Mouse (Mus musculus): ENCODE measurements around the gene Ctsa.
"Not testable (repeated sequence)": the region's sequence is repeated elsewhere in the genome, so short reads cannot be mapped to it uniquely, and the experiment has no call there.

Ctsa gene

GRCm38 (mm10) chr2:164832748-164833301, at the start of gene Ctsa:
Ctsa (plus strand) TSS chr2:164832873.
- peak; percentile 86 to 95 for DNase-seq (ENCODE audit: inconsistent age in 2 of 2, low spot score in 1 of 2)

- no peak for DNase-seq (ENCODE audit: inconsistent age in 2 of 2, low spot score in 1 of 2)
Measured at GRCm38 (mm10) chr2:164783926-164784581, 48.6 kb upstream of the Ctsa start.

GRCm38 (mm10) chr2:164784869-164785420, 47.7 kb upstream of the Ctsa start:
- no peak for DNase-seq (ENCODE audit: inconsistent age in 2 of 2, low spot score in 1 of 2)

GRCm38 (mm10) chr2:164785481-164786387, 46.9 kb upstream of the Ctsa start, which contains the start of gene Snx21:
Snx21 (plus strand) TSS chr2:164785823.
- peak; percentile 98 for DNase-seq (ENCODE audit: inconsistent age in 2 of 2, low spot score in 1 of 2)

- DNase-seq (ENCODE audit: inconsistent age in 2 of 2, low spot score in 1 of 2) = peak in 1 of 2 experiments; percentile 53
Measured at GRCm38 (mm10) chr2:164786388-164786885, 46.2 kb upstream of the Ctsa start.

GRCm38 (mm10) chr2:164787032-164787431, 45.6 kb upstream of the Ctsa start:
- peak in 1 of 2 experiments; percentile 66 for DNase-seq (ENCODE audit: inconsistent age in 2 of 2, low spot score in 1 of 2)

GRCm38 (mm10) chr2:164787779-164788178, 44.9 kb upstream of the Ctsa start:
- peak in 1 of 2 experiments; percentile 61 for DNase-seq (ENCODE audit: inconsistent age in 2 of 2, low spot score in 1 of 2)

GRCm38 (mm10) chr2:164788411-164788810, 44.3 kb upstream of the Ctsa start:
- no peak for DNase-seq (ENCODE audit: inconsistent age in 2 of 2, low spot score in 1 of 2)

- peak in 1 of 2 experiments; percentile 76 for DNase-seq (ENCODE audit: inconsistent age in 2 of 2, low spot score in 1 of 2)
Measured at GRCm38 (mm10) chr2:164790451-164790850, 42.2 kb upstream of the Ctsa start.

GRCm38 (mm10) chr2:164791841-164792261, 40.8 kb upstream of the Ctsa start:
- no peak for DNase-seq (ENCODE audit: inconsistent age in 2 of 2, low spot score in 1 of 2)

GRCm38 (mm10) chr2:164792400-164793190, 40.1 kb upstream of the Ctsa start:
- DNase-seq (ENCODE audit: inconsistent age in 2 of 2, low spot score in 1 of 2) = peak; percentile 67 to 82

GRCm38 (mm10) chr2:164793236-164793635, 39.4 kb upstream of the Ctsa start:
- peak; percentile 81 to 90 for DNase-seq (ENCODE audit: inconsistent age in 2 of 2, low spot score in 1 of 2)

GRCm38 (mm10) chr2:164793772-164794171, 38.9 kb upstream of the Ctsa start:
- DNase-seq (ENCODE audit: inconsistent age in 2 of 2, low spot score in 1 of 2) = peak in 1 of 2 experiments; percentile 69

- DNase-seq (ENCODE audit: inconsistent age in 2 of 2, low spot score in 1 of 2) = peak; percentile 91 to 96
Measured at GRCm38 (mm10) chr2:164794293-164794692, 38.4 kb upstream of the Ctsa start.

- peak; percentile 51 to 71 for DNase-seq (ENCODE audit: inconsistent age in 2 of 2, low spot score in 1 of 2)
Measured at GRCm38 (mm10) chr2:164795868-164796267, 36.8 kb upstream of the Ctsa start.

- DNase-seq (ENCODE audit: inconsistent age in 2 of 2, low spot score in 1 of 2) = not testable (repeated sequence)
Measured at GRCm38 (mm10) chr2:164798554-164798953, 34.1 kb upstream of the Ctsa start.

GRCm38 (mm10) chr2:164800252-164801004, 32.2 kb upstream of the Ctsa start:
- no peak for DNase-seq (ENCODE audit: inconsistent age in 2 of 2, low spot score in 1 of 2)

- DNase-seq (ENCODE audit: inconsistent age in 2 of 2, low spot score in 1 of 2) = no peak
Measured at GRCm38 (mm10) chr2:164803201-164803920, 29.3 kb upstream of the Ctsa start.

- no peak for DNase-seq (ENCODE audit: inconsistent age in 2 of 2, low spot score in 1 of 2)
Measured at GRCm38 (mm10) chr2:164803921-164804313, 28.8 kb upstream of the Ctsa start.
